Mouse (Mus musculus) heart, adult 2 months (tissue): ENCODE measurements at regions not wholly inside any gene's neighbourhood (a gene's known extent, or its start where the extent isn't known, plus 50 kb on each side); places are given as distances from the start of the nearest gene placed in this dataset.

Experiments
- DNase-seq, 2 experiments: peaks; one replicate each; pipeline ENCODE4 v3.0.0; 2021
- H3K27ac ChIP-seq: fragments of 200-600 bp; 2 replicates; pipeline ENCODE4 v1.8.1; 2022
- H3K27me3 ChIP-seq: fragments of 200-500 bp; 2 replicates; pipeline ENCODE4 v1.6.1; 2012; ENCODE audit warnings: mild to moderate bottlenecking, low read length, inconsistent platforms, mixed read lengths; ENCODE audit not compliant: control insufficient read depth, insufficient read depth
- H3K36me3 ChIP-seq: fragments of 200-500 bp; 2 replicates; pipeline ENCODE4 v1.6.1; 2012; ENCODE audit warnings: low read length, inconsistent platforms; ENCODE audit not compliant: control insufficient read depth, insufficient read depth
- H3K4me1 ChIP-seq: fragments of 200-500 bp; 2 replicates; pipeline ENCODE4 v1.6.1; 2011; ENCODE audit warnings: low read length; ENCODE audit not compliant: control insufficient read depth, insufficient read depth
- H3K4me3 ChIP-seq: fragments of 200-600 bp; 2 replicates; pipeline ENCODE4 v1.8.1; 2022
- H3K79me2 ChIP-seq: fragments of 200-500 bp; replicated peaks from 2 replicates; pipeline ENCODE4 v1.6.1; 2012; ENCODE audit warnings: mild to moderate bottlenecking, inconsistent platforms, low read length, moderate library complexity, mixed read lengths; ENCODE audit not compliant: control insufficient read depth, insufficient read depth
- H3K9ac ChIP-seq: fragments of 200-500 bp; 2 replicates; pipeline ENCODE4 v1.6.1; 2012; ENCODE audit warnings: low read depth, mild to moderate bottlenecking, control low read depth, inconsistent platforms, low read length, mixed read lengths
- CTCF ChIP-seq: fragments of 200-600 bp; IDR thresholded peaks from 2 replicates; pipeline ENCODE4 v1.8.1; 2022; ENCODE audit warnings: antibody characterized with exemption, mild to moderate bottlenecking, moderate library complexity
- EP300 ChIP-seq: fragments of 200-500 bp; IDR thresholded peaks from 2 replicates; pipeline ENCODE4 v1.6.1; 2011; ENCODE audit warnings: low read depth, low read length, control low read depth; ENCODE audit not compliant: insufficient read depth
- POLR2A ChIP-seq: fragments of 200-500 bp; IDR thresholded peaks from 2 replicates; pipeline ENCODE4 v1.6.1; 2011; ENCODE audit warnings: mild to moderate bottlenecking, low read depth, low read length, control low read depth; ENCODE audit not compliant: insufficient read depth
- WGBS: fragments of 180-500 bp; shearing (Covaris S2); methylation state at CpG from one replicate; pipeline ENCODE4 v1.1.7; 2018; 5-methylcytosine and 5-hydroxymethylcytosine counted together
- intact Hi-C: fragments of 180-260 bp; cut with DNase I; formaldehyde crosslinking; loops from one replicate; pipeline ENCODE4 v1.15.1; 2025

GRCm38 (mm10) chr5:97192656-97193055 is 81.3 kb upstream of the Paqr3 start:
- intact Hi-C loops = no loop called here
- 70% methylated on average over 13 of the region's 13 CpGs for WGBS
- Histone ChIP-seq H3K27me3 (no peaks in the 10 kb centered on the region), H3K79me2 (no peaks in the 10 kb centered on the region), H3K4me1 (no peaks in the 10 kb centered on the region), H3K4me3 (no peak overlapping the region), H3K27ac (no peak overlapping the region), H3K9ac (no peak overlapping the region), H3K36me3 (no peaks in the 10 kb centered on the region)
- DNase-seq = no peak
- no peak for TF ChIP-seq POLR2A
- no peak for TF ChIP-seq EP300
- TF ChIP-seq CTCF = no peak

DNA sequence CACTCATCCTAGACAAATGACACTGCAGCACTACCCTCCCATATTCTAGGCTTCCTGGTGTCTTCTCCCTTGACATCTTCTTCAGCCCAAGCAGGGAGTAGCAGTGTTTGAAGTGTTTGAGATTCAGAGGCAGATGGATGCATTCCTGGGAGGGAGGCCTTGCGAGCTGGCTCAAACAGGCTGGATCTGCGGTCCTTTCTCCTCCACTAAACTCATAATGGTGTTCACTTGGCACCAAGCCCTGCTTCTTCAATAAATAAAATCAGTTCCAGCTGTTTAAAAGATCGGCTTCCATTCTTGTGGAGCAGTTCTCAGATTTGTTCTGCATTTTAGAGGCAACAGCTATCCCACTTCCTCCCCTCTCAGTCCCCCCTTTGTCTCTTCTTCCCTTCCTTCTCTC is 79.3 kb upstream of the Paqr3 start:
- Histone ChIP-seq H3K27ac (no peak overlapping the region), H3K4me3 (no peak overlapping the region), H3K79me2 (no peaks in the 10 kb centered on the region), H3K4me1 (no peaks in the 10 kb centered on the region), H3K27me3 (no peaks in the 10 kb centered on the region), H3K36me3 (no peaks in the 10 kb centered on the region), H3K9ac (no peak overlapping the region)
- WGBS = 59% methylated on average over 3 of the region's 3 CpGs
- DNase-seq = no peak
- TF ChIP-seq POLR2A (no peak), EP300 (no peak), CTCF (no peak)
- intact Hi-C loops = no loop called here

- H3K9ac ChIP-seq = no peak overlapping the region
- no peak for DNase-seq
- intact Hi-C loops = no loop called here
- H3K27me3 ChIP-seq = no peaks in the 10 kb centered on the region
- H3K79me2 ChIP-seq = no peaks in the 10 kb centered on the region
- no peak for TF ChIP-seq CTCF
- TF ChIP-seq POLR2A = no peak
- TF ChIP-seq EP300 = no peak
- no peak overlapping the region for H3K27ac ChIP-seq
- WGBS = 79% methylated on average over 9 of the region's 9 CpGs
- H3K36me3 ChIP-seq = no peaks in the 10 kb centered on the region
- H3K4me3 ChIP-seq = no peak overlapping the region
- no peaks in the 10 kb centered on the region for H3K4me1 ChIP-seq
Observed at GRCm38 (mm10) chr5:97184512-97184911, 73.1 kb upstream of the Paqr3 start.

DNA sequence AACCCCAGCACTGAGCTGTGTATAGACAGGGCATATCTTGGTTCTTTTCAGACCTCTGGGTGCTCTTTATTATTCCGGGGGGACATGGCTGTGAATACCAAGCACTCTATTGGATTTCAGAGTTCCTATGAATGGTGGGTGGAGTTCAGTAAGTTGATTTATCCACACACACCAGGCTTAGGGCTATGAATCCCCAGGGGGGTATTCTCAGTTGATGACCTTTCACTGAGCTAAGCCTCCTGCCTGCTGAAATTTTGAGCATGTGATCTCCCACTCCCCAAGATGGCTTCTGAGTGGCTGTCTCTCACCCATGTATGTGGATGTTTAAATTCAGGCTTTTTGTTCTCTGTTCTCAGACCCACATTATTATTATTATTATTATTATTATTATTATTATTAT is 69.9 kb upstream of the Paqr3 start:
- WGBS = 90% methylated on average over 1 of the region's 1 CpGs
- H3K4me1 ChIP-seq = no peaks in the 10 kb centered on the region
- intact Hi-C loops = no loop called here
- no peak overlapping the region for H3K9ac ChIP-seq
- H3K4me3 ChIP-seq = no peak overlapping the region
- no peak overlapping the region for H3K27ac ChIP-seq
- H3K79me2 ChIP-seq = no peaks in the 10 kb centered on the region
- no peak for DNase-seq
- TF ChIP-seq POLR2A = no peak
- TF ChIP-seq CTCF = no peak
- no peaks in the 10 kb centered on the region for H3K27me3 ChIP-seq
- H3K36me3 ChIP-seq = no peaks in the 10 kb centered on the region

DNA sequence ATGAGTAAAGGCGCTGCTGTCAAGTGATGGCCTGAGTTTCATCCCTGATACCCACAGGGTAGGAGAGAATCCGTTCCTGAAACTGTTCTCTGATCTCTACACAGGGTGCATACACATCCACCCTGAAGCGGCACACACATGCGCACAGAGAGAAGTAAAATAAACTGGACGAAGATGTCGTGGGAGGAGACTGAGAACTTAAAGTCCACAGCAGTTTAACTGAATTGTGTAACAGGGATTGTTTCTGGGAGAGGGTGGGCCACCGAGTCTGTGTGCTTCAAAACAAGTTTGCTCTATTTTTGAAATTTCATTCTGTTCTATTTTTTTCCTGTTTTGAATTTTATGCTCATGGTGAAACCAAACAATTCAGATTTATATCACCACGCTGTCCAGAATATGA is 63.0 kb upstream of the Paqr3 start:
- no peaks in the 10 kb centered on the region for H3K36me3 ChIP-seq
- no peak overlapping the region for H3K9ac ChIP-seq
- no peak for DNase-seq
- H3K27ac ChIP-seq = no peak overlapping the region
- no peaks in the 10 kb centered on the region for H3K4me1 ChIP-seq
- TF ChIP-seq EP300 (no peak), CTCF (no peak), POLR2A (no peak)
- no peaks in the 10 kb centered on the region for H3K79me2 ChIP-seq
- H3K4me3 ChIP-seq = no peak overlapping the region
- no peaks in the 10 kb centered on the region for H3K27me3 ChIP-seq
- intact Hi-C loops = no loop called here
- WGBS = 84% methylated on average over 8 of the region's 8 CpGs

- no peaks in the 10 kb centered on the region for H3K36me3 ChIP-seq
- H3K4me3 ChIP-seq = no peak overlapping the region
- H3K27ac ChIP-seq = no peak overlapping the region
- DNase-seq = no peak
- intact Hi-C loops = no loop called here
- H3K27me3 ChIP-seq = no peaks in the 10 kb centered on the region
- no peaks in the 10 kb centered on the region for H3K4me1 ChIP-seq
- no peak for TF ChIP-seq POLR2A
- TF ChIP-seq EP300 = no peak
- no peak for TF ChIP-seq CTCF
- no peak overlapping the region for H3K9ac ChIP-seq
- H3K79me2 ChIP-seq = no peaks in the 10 kb centered on the region
- WGBS = 77% methylated on average over 18 of the region's 18 CpGs
Observed at GRCm38 (mm10) chr5:97167401-97168249, 56.2 kb upstream of the Paqr3 start.
